Mouse (Mus musculus) ES-Bruce4 (cell line): Measurements from ENCODE around the gene Mroh3.

Experiments used
- CTCF ChIP-seq: IDR thresholded peaks from one replicate; pipeline ENCODE4 v1.8.1; 2011; ENCODE audit warnings: low read depth, low read length
- EP300 ChIP-seq: IDR thresholded peaks from 2 replicates; pipeline ENCODE4 v1.6.1; 2011; ENCODE audit warnings: low read depth, low read length; ENCODE audit not compliant: insufficient read depth
- POLR2A ChIP-seq: IDR thresholded peaks from one replicate; pipeline ENCODE4 v1.8.1; 2011; ENCODE audit warnings: low read length; ENCODE audit not compliant: insufficient read depth

DNA sequence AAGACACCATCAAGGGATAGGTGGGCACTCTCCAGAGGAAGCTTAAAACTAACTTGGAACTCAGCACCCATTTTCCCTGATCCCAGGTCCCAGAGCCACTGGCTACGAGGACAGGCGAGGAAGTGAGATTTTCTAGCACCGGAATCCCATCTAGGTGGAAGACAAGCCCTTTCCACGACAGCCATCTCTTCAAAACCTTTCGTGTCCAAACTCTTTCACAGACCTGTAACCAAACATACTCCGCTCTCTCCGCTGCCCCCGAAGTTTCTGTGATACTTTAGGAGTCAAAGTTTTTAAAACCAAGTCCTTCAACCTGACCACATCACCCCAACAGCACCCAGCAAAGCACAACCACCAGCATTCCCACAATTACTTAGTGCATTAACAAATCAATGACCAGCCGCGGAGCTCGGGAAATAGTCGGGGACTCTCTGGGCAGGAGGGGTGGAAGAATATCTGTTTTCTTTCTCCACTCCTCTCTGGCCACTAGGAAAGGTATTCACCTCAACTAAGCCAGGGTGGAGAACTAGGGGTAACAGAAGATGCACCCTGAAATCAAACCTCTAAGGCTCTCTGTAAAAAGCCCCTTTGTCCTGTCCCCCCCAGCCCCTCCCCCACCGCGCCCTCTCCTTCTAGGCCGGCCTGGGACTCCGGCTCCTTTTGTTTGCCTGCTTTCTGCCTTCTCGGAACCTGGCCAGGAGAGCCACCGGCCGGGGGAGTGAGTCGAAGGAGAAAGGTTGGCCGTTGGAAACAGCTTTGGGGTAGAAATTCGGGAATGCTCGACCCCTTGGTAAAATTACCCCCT lies 20.6 kb upstream of the Mroh3 start:
- TF ChIP-seq CTCF = no peak
- no peak for TF ChIP-seq EP300
- TF ChIP-seq POLR2A = no peak
